Mouse (Mus musculus) frontal cortex, postnatal 10 days (tissue): ENCODE data around the gene Zfp963.

ENCODE experiments used
- DNase-seq, 2 experiments: peaks; one replicate each; pipeline ENCODE4 v3.0.0; 2022; ENCODE audit warnings: low spot score in 2 of 2, mixed read lengths in 1 of 2

Gene Zfp963

DNA sequence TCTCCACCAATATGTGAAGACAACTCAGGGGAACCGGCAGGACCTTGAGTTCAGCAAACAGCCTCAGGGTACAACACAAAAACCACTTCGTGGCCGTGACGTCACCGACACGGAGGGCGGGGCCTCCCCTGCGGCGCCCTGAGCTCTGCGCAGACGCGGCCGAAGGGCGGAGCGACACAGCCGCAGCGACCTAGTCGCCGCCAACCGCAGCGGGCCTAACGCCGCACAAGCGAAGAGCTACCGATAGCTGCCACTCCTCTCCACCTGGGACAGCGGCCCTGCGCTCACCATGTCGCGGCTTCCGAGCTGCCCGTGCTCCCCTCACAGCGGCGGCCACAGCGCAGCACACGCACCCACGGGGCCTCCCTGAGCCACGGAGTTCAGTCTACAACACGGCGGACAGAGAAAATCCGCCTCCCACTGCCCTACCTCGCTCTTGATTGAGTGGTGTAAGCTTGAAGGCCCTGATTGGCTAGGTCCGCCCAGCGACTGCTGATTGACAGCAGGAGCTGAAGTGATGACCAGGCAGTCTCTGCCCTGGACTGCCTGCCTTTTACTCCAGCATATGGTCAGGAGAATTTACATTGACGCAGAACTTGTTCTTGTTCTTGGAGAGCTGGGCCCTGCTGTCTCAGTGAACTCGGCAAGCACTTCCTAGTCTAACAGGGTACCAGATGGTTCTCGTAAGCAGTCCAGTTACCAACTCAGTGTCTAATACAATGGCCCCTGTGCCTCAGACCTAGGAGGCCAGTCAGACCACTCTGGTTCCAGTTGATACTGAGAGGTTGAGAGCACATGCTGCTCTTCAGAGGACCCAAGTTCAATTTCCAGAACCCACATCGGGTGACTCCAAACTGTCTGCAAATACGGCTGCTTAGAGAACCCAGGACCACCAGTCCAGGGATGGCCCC, at the start of gene Zfp963:
Gene Zfp963, minus strand, starts transcription at position 427 of the 911 bp plus-strand sequence.
- DNase-seq = peak; percentile 88 to 94

DNA sequence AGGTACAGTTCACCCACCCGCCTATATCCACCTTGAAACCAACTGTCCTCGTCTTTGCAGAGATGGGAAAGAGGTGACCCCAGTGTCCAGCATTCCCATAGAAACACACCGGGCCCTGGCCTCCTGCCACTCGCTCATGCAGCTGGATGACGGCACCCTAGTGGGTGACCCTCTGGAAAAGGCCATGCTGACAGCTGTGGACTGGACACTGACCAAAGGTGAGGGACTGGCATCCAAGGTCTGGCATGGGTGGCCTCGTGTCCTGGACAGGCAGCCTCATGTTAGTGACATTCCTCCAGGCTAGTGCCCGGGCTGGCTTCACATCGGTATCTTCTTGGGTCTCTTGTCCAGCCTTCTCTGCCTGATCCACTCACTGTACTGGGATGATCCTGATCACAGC, 49.5 kb upstream of the Zfp963 start:
- DNase-seq = peak; percentile 8 to 20

DNA sequence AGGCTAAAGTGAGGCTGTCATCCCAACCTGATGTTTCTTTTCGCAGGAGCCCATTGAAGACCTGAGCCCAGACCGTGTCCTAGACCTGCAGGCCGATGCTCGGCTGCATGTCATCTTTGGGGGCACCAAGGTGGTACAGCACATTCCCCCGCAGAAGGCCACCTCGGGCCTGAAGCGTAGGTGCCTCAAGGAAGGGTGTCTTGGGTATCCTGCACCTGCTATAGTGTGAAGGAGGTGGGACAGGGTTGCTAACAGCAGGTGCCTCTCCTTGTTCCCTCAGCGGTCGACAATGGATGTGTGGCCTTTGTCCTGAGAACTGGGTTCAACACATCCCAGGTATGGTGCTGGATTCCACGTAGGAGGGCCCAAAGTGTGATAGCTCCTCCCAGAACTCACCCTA, 47.9 kb upstream of the Zfp963 start:
- DNase-seq = peak in 1 of 2 experiments; percentile 4

- peak in 1 of 2 experiments; percentile 4 for DNase-seq
Measured at GRCm38 (mm10) chr8:69796721-69797345, 47.1 kb upstream of the Zfp963 start.

- DNase-seq = peak in 1 of 2 experiments; percentile 3
Measured at GRCm38 (mm10) chr8:69794901-69795300, 45.1 kb upstream of the Zfp963 start.

- DNase-seq = no peak
Measured at GRCm38 (mm10) chr8:69794096-69794495, 44.3 kb upstream of the Zfp963 start.

GRCm38 (mm10) chr8:69793666-69794065, 43.9 kb upstream of the Zfp963 start:
- DNase-seq = peak in 1 of 2 experiments; percentile 2

DNA sequence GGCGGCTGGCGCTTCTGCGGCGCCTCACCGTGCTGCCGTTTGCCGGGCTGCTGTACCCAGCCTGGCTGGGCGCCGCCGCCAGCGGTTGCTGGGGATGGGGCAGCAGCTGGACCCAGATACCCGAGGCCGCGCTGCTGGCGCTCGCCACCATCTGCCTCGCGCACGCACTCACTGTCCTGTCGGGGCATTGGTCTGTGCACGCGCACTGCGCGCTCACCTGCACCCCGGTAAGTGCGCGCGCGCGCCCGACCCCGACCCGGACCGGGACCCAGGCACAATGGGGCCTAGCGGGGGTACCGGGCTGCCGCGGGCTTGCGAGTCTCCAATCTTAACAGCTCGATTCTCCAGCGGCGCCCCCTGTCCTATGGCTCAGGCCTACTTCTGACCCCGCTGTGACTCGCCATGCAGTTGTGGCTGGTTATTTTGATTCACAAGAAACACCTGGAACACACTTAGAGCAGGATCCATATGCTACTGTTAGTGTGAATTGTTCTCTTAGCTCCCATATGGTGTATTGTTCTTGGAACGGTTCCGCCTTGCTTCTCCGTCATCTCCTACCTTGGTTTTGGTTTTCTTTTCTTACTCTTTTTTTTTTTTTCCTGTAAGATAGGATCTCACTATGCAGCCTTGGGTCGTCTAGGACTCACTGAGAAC, 41.8 kb upstream of the Zfp963 start:
- peak in 1 of 2 experiments; percentile 20 for DNase-seq

- DNase-seq = peak; percentile 70 to 85
Measured at GRCm38 (mm10) chr8:69790773-69791367, 41.1 kb upstream of the Zfp963 start, which contains the start of the genes Atp13a1 and Zfp866. Gene Atp13a1 (plus strand): TSS chr8:69791163. Gene Zfp866 (minus strand): TSS chr8:69791178.

DNA sequence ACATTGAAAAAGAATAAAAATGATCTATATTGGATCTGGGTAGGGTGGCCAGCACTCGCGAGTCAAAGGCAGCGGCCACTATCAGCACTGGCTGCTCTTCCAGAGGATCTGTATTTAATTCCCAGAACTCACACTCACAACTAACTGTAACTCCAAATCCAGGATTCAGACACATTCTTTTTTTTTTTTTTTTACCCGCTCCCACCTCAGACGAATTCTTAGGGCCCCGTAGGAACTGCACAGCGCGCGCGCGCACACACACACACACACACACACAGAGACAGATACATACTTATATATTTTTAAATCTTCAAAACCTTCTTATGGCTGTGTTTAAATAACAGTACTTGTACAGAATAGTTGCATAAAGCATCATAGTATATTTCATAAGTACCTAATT, 40.6 kb upstream of the Zfp963 start:
- DNase-seq = peak in 1 of 2 experiments; percentile 4

GRCm38 (mm10) chr8:69789731-69790130, 40.0 kb upstream of the Zfp963 start:
- DNase-seq = no peak

GRCm38 (mm10) chr8:69789105-69789504, 39.3 kb upstream of the Zfp963 start:
- peak in 1 of 2 experiments; percentile 2 for DNase-seq

- no peak for DNase-seq
Measured at GRCm38 (mm10) chr8:69777111-69777510, 27.3 kb upstream of the Zfp963 start.

DNA sequence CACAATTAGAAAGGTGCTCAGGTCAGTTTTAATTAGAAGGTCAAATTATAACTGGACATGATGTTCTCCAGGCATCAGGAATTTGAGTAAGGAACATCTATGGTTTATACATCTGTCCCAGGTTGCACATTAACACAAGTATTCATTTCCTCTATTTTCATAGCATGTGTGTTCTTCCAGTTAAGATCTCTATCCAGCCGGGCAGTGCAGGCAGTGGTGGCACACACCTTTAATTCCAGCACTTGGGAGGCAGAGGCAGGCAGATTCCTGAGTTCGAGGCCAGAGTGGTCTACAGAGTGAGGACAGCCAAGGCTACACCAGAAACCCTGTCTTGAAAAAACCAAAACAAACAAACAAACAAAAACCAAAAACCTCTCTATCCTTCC, 25.4 kb upstream of the Zfp963 start:
- no peak for DNase-seq

- peak; percentile 87 to 88 for DNase-seq
Measured at GRCm38 (mm10) chr8:69774503-69775148, 24.9 kb upstream of the Zfp963 start, which contains the start of gene Gm20422. Gene Gm20422 (minus strand): TSS chr8:69774886.

- DNase-seq = no peak
Measured at GRCm38 (mm10) chr8:69772106-69772505, 22.3 kb upstream of the Zfp963 start.

- no peak for DNase-seq
Measured at GRCm38 (mm10) chr8:69771221-69771620, 21.5 kb upstream of the Zfp963 start.

DNA sequence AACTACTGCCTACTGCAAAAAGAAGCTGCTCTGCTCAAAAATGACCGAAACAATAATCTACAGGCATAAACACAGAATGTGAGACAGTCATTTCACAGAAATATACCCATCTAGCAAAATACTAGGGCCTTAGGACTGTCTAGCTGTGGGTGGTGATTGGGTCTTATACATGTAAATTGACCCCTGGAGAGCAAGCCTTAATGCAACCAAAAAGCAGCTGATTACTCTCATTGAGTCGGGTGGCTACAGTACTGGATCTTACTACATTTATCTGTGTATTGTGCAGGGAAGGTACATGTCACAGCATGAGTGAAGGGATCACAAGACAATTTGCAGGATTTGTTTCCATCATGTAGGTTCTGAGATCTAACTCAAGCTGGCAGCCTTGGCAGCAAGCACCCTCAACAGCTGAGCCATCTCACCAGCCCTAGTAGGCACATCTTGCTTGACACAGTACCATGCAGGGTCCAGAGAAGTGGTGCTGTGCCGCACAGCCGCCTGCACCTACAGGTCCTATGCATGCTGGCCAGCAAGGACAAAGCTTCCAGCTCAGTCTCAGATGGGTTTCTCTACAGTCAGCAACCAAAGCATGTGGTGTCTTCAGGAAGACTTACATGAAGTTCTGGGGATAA, 12.2 kb upstream of the Zfp963 start:
- DNase-seq = no peak

GRCm38 (mm10) chr8:69758316-69758715, 8.5 kb upstream of the Zfp963 start:
- no peak for DNase-seq

GRCm38 (mm10) chr8:69752437-69752836, 2.7 kb upstream of the Zfp963 start:
- DNase-seq = no peak

- DNase-seq = no peak
Measured at GRCm38 (mm10) chr8:69741231-69741630, 8.5 kb downstream of the Zfp963 start.
